Mouse (Mus musculus): Measurements from ENCODE around the gene Tnxb. TPM values are rescaled to one million over a fixed set of nuclear protein-coding genes. Genes with fewer than 3 reads are reported as not detected.
A peak's percentile ranks its signal among the peaks of the same experiment; 100 is the strongest.

The Tnxb gene
- polyA plus RNA-seq, 1 experiment from 2014 or later: 0.09 TPM

DNA sequence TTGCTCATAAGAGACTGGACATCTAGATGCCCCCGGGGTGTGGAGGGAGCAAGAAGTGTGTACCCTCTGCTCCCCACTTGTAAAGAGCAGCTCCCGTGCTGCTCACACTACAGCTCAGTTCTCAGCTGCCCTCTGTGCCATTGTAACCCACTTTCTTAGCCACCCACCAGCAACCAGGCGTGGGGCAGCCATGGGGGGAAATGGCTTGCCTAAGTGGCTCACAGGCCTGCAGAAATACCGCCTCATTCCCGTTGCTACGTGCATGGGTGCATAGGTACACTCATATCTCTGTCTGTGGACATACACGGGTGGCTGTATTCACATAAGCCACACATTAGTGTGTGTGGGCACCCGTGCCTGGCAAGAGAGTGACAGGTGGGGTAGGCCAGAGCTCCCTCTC is 7.4 kb upstream of the Tnxb start:
- ATAC-seq (ENCODE audit: low FRiP score, low read depth): no peak
- H3K4me3 ChIP-seq: no peak overlapping the region
- peaks cover 77% of the 10 kb centered on the region for H3K27me3 ChIP-seq
- H3K4me2 ChIP-seq (replicated peaks): no peak overlapping the region
- WGBS: 84% methylated on average over 8 of the region's 8 CpGs
- no peak overlapping the region for H3K27ac ChIP-seq
- peaks cover 10% of the 10 kb centered on the region; the same call in 1 of the 2 replicates for H3K4me1 ChIP-seq
- no peaks in the 10 kb centered on the region for H3K36me3 ChIP-seq
- no peaks in the 10 kb centered on the region for H3K9me3 ChIP-seq
- H3K9ac ChIP-seq: no peak overlapping the region

DNA sequence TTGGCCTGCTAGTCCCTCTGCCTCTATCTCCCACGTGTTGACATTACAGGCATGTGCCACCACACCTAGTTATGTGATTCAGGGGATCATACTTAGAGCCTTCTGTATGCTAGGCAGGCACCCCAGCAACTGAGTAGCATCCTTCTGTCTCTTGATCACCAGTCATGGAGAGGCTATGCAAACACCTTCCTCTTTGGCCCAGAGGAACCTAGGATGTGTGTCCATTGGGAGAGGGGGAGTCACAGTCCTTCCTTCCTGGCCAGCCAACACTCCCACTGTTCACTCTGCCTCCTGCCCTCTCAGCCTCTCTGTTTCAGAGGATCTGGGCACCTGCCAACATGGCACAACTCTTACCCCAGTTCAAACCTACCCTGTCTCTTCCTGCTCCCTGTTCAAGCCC is 6.8 kb upstream of the Tnxb start:
- peaks cover 10% of the 10 kb centered on the region; the same call in 1 of the 2 replicates for H3K4me1 ChIP-seq
- no peak overlapping the region for H3K4me2 ChIP-seq (replicated peaks)
- H3K9ac ChIP-seq: no peak overlapping the region
- H3K27ac ChIP-seq: no peak overlapping the region
- H3K9me3 ChIP-seq: no peaks in the 10 kb centered on the region
- WGBS: 43% methylated on average over 1 of the region's 1 CpGs
- no peaks in the 10 kb centered on the region for H3K36me3 ChIP-seq
- H3K4me3 ChIP-seq: no peak overlapping the region
- ATAC-seq (ENCODE audit: low FRiP score, low read depth): no peak
- H3K27me3 ChIP-seq: peaks cover 74% of the 10 kb centered on the region

DNA sequence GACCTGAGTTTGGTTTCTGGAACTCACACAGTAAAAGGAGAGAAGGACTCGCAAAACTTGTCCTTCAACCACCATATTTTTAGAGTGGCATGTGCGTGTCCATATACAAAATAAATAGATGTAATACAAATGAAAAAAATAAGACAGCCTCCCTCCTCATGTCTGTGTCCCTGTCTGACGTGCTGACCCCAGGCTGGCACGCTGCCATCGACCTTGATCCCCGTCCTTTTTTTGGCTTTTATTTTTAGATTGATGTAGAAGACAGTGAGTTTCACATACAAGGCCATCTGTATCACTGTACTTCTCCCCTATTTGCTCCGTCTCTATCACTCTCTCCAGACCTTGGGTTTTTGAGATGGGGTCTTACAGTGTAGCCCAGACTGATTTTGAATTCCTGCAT is 5.9 kb upstream of the Tnxb start:
- no peak overlapping the region for H3K27ac ChIP-seq
- H3K4me2 ChIP-seq (replicated peaks): no peak overlapping the region
- H3K9ac ChIP-seq: no peak overlapping the region
- H3K9me3 ChIP-seq: no peaks in the 10 kb centered on the region
- 72% methylated on average over 7 of the region's 7 CpGs for WGBS
- H3K4me1 ChIP-seq: peaks cover 10% of the 10 kb centered on the region; the same call in 1 of the 2 replicates
- ATAC-seq (ENCODE audit: low FRiP score, low read depth): no peak
- H3K27me3 ChIP-seq: peaks cover 71% of the 10 kb centered on the region
- H3K4me3 ChIP-seq: no peak overlapping the region
- H3K36me3 ChIP-seq: no peaks in the 10 kb centered on the region

DNA sequence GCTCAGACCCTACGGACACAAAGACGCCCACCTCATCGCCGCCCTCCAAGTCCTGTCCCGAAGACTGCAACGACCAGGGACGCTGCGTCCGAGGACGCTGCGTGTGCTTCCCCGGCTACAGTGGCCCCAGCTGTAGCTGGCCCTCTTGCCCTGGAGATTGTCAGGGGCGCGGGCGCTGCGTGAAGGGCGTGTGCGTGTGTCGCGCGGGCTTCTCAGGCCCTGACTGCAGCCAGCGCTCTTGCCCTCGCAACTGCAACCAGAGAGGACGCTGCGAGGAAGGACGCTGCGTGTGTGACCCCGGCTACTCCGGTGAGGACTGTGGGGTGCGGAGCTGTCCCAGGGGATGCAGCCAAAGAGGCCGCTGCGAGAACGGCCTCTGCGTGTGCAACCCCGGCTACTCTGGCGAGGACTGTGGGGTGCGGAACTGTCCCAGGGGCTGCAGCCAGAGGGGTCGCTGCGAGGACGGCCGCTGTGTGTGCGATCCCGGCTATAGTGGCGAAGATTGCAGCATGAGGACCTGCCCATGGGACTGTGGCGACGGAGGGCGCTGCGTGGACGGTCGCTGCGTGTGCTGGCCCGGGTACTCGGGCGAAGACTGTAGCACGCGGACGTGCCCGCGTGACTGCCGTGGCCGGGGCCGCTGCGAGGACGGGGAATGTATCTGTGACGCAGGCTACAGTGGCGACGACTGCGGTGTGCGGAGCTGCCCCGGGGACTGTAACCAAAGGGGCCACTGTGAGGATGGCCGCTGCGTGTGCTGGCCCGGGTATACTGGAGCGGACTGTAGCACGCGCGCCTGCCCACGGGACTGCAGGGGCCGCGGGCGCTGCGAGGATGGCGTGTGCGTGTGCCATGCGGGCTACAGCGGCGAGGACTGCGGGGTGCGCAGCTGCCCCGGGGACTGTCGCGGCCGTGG is 1.1 kb downstream of the Tnxb start:
- H3K27me3 ChIP-seq: peaks cover 86% of the 10 kb centered on the region
- WGBS: 11% methylated on average over 93 of the region's 93 CpGs
- H3K9ac ChIP-seq: peak overlapping the region; percentile 53

DNA sequence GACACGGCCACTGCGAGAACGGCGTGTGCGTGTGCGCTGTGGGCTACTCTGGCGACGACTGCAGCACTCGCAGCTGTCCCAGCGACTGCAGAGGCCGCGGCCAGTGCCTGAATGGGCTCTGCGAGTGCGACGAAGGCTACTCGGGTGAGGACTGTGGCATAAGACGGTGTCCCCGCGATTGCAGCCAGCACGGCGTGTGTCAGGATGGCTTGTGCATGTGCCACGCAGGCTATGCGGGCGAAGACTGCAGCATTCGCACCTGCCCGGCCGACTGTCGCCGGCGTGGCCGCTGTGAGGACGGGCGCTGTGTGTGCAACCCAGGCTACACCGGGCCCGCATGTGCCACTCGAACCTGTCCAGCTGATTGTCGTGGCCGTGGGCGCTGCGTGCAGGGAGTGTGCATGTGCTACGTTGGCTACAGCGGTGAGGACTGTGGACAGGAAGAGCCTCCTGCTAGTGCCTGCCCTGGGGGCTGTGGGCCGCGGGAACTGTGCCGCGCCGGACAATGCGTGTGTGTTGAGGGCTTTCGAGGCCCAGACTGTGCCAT is 2.0 kb downstream of the Tnxb start:
- no peak overlapping the region for H3K27ac ChIP-seq
- no peaks in the 10 kb centered on the region for H3K36me3 ChIP-seq
- ATAC-seq (ENCODE audit: low FRiP score, low read depth): no peak
- H3K4me2 ChIP-seq (replicated peaks): peak overlapping the region; percentile 68
- H3K9ac ChIP-seq: peak overlapping the region; percentile 53; the same call in 1 of the 2 replicates
- H3K9me3 ChIP-seq: no peaks in the 10 kb centered on the region
- H3K4me1 ChIP-seq: peaks cover 16% of the 10 kb centered on the region
- peak overlapping the region; percentile 42 for H3K4me3 ChIP-seq
- H3K27me3 ChIP-seq: peaks cover 92% of the 10 kb centered on the region
- WGBS: 32% methylated on average over 49 of the region's 49 CpGs

More for the DNA sequence above, 1.1 kb downstream of the Tnxb start:
- peaks cover 16% of the 10 kb centered on the region for H3K4me1 ChIP-seq
- H3K4me3 ChIP-seq: peak overlapping the region; percentile 42
- H3K27ac ChIP-seq: no peak overlapping the region
- H3K4me2 ChIP-seq (replicated peaks): peak overlapping the region; percentile 68
- peak; percentile 16; the same call in 1 of the 2 replicates for ATAC-seq (ENCODE audit: low FRiP score, low read depth)
- no peaks in the 10 kb centered on the region for H3K36me3 ChIP-seq
- H3K9me3 ChIP-seq: no peaks in the 10 kb centered on the region

DNA sequence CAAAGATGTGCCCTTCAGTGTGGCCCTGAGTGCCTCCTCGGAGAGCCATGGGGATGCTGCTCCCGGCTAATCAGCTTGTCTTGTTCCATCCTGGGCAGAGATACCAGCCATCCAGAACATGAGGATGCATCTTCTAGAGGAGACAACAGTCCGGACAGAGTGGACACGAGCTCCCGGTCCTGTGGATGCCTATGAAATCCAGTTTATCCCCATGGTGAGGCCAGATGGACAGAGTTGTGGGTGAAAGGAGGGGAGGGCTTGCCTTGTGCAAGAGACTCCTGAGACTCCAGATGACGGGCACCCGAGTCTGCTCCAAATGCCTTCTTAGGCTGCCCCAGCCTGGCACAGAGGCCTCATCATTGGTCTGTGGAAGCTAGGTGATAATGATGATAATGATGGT is 2.8 kb downstream of the Tnxb start:
- H3K27me3 ChIP-seq: peaks cover 92% of the 10 kb centered on the region
- H3K36me3 ChIP-seq: no peaks in the 10 kb centered on the region
- peaks cover 16% of the 10 kb centered on the region for H3K4me1 ChIP-seq
- no peak overlapping the region for H3K9ac ChIP-seq
- H3K4me2 ChIP-seq (replicated peaks): no peak overlapping the region
- H3K9me3 ChIP-seq: no peaks in the 10 kb centered on the region
- no peak overlapping the region for H3K27ac ChIP-seq
- 80% methylated on average over 7 of the region's 7 CpGs for WGBS
- ATAC-seq (ENCODE audit: low FRiP score, low read depth): no peak
- H3K4me3 ChIP-seq: no peak overlapping the region

DNA sequence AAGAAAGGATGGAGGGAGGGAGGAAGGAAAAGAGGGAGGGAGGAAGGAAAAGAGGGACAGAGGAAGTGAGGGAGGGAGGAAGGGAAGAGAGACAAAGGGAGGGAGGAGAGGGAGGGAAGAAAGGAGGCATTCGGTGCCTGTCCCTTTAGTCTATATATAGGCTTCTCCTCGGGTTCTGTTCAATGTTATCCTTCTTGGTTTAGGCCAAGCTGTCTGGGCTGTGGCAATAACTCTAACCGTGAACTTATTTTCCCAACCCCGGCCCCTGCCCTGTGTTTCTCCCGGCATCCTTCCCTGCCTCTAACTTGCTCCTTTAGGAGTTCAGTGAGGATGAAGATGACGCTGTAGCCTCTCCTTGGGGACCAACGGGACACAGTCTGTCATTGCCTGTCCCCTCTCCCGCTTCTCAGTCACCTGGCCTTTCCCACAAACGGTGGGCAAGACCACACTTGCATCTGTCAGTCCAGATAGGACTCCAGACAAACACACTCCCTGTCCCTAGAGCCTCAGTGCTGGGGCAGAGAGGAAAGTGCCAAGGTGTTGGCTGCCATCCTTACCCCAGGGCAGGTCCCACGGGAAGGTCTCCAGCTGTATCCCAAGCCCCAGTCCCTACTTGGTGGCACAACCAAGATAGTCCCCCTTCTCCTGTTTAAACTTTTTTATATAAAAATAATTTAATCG is 4.3 kb downstream of the Tnxb start:
- Histone ChIP-seq H3K9me3 (no peaks in the 10 kb centered on the region), H3K9ac (no peak overlapping the region), H3K4me1 (peaks cover 16% of the 10 kb centered on the region), H3K4me2 (replicated peaks) (no peak overlapping the region), H3K27me3 (peaks cover 98% of the 10 kb centered on the region), H3K4me3 (no peak overlapping the region), H3K27ac (no peak overlapping the region), H3K36me3 (no peaks in the 10 kb centered on the region)
- WGBS: 64% methylated on average over 11 of the region's 11 CpGs
- no peak for ATAC-seq (ENCODE audit: low FRiP score, low read depth)

DNA sequence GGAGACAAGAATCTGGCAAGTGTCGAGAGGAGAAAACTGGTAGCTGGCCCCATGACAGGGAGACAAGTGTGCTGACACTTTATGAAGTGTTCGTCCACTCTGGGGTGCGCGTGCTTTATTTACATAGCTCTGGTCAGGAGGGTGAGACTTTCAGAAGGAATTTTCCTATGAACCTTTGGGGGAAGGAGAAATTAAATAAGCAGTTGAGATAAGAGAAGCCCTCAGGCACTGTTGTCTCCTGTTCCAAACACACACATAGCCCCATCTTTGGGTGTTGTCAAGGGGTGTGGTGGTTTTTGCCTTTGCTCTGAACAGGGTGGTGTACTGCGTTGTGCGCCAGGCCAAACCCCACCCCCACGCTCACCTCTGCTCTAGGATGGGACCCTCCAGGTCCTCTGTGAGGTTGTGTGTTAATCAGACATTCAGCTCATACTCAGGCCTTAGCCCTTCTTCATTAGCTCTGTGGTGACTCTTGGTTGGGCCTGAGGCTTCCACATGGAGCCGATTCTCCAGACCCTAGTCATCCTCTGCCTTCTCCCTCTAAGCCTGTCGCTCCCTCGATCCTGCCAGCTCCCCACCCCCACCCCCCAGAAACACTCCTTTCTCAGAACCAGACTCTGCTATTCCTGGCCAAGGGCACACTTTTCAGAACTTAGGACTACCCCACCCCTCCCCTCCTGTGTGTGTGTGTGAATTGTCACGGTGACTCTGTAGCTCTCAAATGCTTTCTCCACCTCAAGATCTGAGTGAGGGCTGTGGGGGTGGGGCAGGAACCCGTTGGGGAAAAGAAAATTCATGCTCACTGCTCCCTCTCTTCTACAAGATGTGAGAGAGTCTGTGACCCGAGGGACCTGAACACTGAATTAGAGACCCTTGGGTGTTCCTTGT is 5.1 kb downstream of the Tnxb start:
- H3K27me3 ChIP-seq: peaks cover 98% of the 10 kb centered on the region
- no peak overlapping the region for H3K4me3 ChIP-seq
- no peak for ATAC-seq (ENCODE audit: low FRiP score, low read depth)
- H3K9me3 ChIP-seq: no peaks in the 10 kb centered on the region
- H3K36me3 ChIP-seq: no peaks in the 10 kb centered on the region
- 72% methylated on average over 13 of the region's 13 CpGs for WGBS
- no peak overlapping the region for H3K27ac ChIP-seq
- H3K4me2 ChIP-seq (replicated peaks): no peak overlapping the region
- peaks cover 16% of the 10 kb centered on the region for H3K4me1 ChIP-seq
- no peak overlapping the region for H3K9ac ChIP-seq

DNA sequence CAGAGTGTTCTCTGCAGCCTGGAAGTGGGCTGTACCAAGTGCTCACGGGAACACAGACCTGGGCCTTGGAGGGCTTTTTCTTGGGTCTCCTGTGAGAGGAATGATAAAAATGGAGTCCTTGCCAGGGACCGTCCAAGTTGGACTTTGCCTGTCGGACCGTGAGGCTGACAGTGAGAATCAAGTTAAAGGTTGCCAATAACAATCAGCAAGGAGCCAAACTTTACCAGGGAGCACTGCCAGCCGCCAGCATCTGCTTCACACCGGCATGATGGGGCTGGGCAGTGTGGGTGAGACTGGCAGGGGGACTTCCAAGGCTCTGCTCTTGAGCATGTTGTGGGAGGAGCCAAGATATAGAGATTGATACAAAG is 5.7 kb downstream of the Tnxb start:
- no peak for ATAC-seq (ENCODE audit: low FRiP score, low read depth)
- Histone ChIP-seq H3K36me3 (no peaks in the 10 kb centered on the region), H3K27ac (no peak overlapping the region), H3K9me3 (no peaks in the 10 kb centered on the region), H3K4me2 (replicated peaks) (no peak overlapping the region), H3K4me3 (no peak overlapping the region), H3K4me1 (peaks cover 14% of the 10 kb centered on the region), H3K27me3 (peaks cover 95% of the 10 kb centered on the region), H3K9ac (no peak overlapping the region)
- WGBS: 79% methylated on average over 6 of the region's 6 CpGs

DNA sequence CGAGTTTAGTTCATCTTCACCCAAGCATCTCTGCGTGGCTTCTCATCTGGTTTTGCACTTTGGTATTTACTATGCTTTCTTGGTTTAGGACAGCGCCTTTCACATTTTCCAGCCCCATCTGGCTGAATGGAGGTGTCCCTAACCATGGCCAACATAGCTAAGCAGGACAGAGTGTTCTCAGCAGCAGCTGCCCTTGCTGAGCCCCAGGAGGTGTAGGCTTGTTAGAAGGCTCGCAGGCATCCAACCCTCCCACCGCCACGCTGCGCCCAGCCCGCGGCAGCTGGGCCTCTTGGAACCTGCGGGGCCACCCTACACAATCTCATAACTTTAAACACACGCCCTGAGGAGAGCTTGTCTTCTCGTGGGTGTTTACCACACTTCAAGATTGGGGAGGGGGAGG is 6.3 kb downstream of the Tnxb start:
- Histone ChIP-seq H3K4me1 (peaks cover 8% of the 10 kb centered on the region), H3K4me2 (replicated peaks) (no peak overlapping the region), H3K27ac (no peak overlapping the region), H3K4me3 (no peak overlapping the region), H3K27me3 (peaks cover 95% of the 10 kb centered on the region), H3K36me3 (no peaks in the 10 kb centered on the region), H3K9ac (no peak overlapping the region), H3K9me3 (no peaks in the 10 kb centered on the region)
- WGBS: 68% methylated on average over 12 of the region's 12 CpGs
- ATAC-seq (ENCODE audit: low FRiP score, low read depth): no peak

DNA sequence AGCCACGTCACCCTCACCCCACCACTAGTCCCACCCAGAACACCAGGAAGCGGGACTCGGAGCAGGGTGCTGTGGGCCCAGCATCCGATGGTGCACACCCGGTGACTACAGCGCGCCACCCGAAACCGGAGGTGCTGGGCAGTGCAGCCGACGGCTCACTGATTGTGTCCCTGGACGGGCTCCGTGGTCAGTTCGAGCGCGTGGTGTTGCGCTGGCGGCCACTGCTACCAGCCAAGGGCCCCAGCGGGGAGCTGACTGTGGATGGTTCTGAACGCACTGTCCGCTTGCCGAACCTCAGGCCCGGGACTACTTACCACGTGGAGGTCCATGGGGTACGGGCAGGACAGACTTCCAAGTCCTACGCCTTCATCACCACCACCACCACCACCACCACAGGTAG is 9.9 kb downstream of the Tnxb start:
- Histone ChIP-seq H3K4me1 (peaks cover 18% of the 10 kb centered on the region), H3K9ac (no peak overlapping the region), H3K27ac (no peak overlapping the region), H3K27me3 (peaks cover 76% of the 10 kb centered on the region), H3K9me3 (no peaks in the 10 kb centered on the region), H3K36me3 (no peaks in the 10 kb centered on the region), H3K4me2 (replicated peaks) (no peak overlapping the region), H3K4me3 (no peak overlapping the region)
- ATAC-seq (ENCODE audit: low FRiP score, low read depth): no peak
- WGBS: 85% methylated on average over 26 of the region's 26 CpGs
